Mouse (Mus musculus): Measurements from ENCODE around the gene Pfdn5. TPM values are rescaled to one million over a fixed set of nuclear protein-coding genes. Genes with fewer than 3 reads are reported as not detected.

Pfdn5 gene
- polyA plus RNA-seq (2015; fragmentation: Nextera tagmentation; extraction: Ambion mirVana) = 270 and 314 TPM in 2 replicates

DNA sequence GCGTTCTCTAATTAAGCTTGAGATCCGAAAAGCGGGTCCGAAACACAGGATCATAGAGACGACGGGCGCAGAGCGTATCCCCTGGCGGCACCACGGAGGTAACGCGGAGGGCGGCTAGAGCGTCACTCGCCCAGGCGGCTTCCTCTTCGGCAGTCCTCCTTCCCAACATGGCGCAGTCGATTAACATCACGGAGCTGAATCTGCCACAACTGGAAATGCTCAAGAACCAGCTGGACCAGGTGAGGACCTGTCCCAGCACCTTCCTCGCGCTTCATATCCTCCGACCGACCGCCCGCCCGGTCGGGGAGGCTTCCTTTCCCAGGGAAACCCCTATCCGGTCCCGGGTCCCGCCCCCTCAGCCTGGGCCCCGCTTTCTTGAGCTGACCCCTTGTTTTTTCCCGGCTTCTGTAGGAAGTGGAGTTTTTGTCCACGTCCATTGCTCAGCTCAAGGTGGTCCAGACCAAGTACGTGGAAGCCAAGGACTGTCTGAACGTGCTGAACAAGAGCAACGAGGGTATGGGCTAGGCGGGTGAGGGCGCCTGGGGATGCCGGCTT lies at the start of gene Pfdn5:
Gene Pfdn5 (plus strand): TSS at position 95 of the 555 bp plus-strand sequence.

DNA sequence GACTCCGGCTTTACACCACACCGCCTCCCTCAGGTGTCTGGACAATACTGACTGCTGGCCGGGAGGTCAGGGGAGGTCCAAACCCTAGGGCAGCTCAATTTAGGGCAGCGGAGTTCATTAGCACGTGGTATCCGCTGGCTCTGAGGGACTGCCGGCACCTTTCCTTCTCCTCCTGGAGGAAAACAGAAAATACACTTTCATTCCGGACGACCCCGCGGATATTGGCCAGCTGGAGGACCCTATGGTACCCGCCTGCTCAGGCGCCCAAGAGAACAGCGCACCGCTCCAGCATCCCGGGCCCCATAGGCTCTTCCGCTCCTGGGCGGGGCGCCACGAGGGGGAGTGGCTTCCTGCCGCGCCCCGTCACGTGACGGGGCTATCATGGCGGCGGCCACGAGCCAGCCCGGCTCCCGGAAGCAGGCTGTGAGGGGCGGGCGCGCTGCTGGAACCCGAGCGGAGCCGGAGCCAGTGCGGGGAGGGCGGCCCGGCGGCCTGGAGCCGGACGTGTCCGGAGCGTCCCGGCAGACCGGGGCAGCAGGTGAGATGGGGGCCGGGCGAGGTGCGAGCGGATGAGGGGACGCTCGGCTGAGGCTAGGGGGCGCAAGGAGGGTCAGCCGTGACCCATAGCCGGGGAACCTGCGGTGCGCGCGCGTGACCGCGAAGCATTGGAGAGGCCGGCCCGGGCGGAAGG lies 46.7 kb upstream of the Pfdn5 start, which contains the start of gene Mfsd5:
Gene Mfsd5 (plus strand): TSS at position 363 of the 691 bp plus-strand sequence.

GRCm38 (mm10) chr15:102295633-102296367 lies 30.1 kb upstream of the Pfdn5 start, which contains the start of gene Espl1:
Gene Espl1 (plus strand): TSS chr15:102296266.

GRCm38 (mm10) chr15:102331610-102332015 lies 5.7 kb downstream of the Pfdn5 start, which contains the start of gene Myg1:
Gene Myg1 (plus strand): TSS chr15:102331709.

GRCm38 (mm10) chr15:102350138-102350941 lies 24.4 kb downstream of the Pfdn5 start, which contains the start of gene Aaas:
Gene Aaas (minus strand): TSS chr15:102350771.

DNA sequence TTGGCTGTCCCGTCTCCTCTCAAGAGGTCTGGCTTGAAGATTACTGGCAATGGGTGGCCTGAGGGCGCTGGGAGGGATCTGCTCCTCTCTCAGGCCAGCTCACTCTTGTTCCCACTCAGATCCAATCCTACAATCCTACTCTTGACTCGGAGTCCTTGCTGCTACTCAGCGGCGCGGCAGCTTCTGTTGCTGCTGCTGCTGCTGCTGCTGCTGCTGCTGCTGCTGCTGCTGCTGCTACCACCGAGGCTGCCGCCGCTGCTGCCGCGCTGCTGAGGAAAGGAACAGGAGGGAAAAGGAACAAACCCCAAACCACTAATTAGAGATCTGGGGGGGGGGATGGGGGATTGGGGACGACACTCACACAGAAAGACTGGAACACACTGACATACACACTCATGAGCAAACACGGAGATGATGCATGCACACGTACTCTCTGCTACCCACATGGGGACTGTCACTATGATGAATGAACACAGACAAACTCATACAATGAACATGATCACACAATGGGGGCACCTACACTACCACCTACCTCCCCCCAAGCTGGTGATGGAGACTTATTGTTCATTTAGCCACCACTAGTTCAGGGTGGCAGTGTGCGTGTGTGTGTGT lies 40.9 kb downstream of the Pfdn5 start, which contains the start of gene Sp7:
Gene Sp7 (minus strand): TSS at position 450 of the 612 bp plus-strand sequence.

Other genes starting within 250 kb of the Pfdn5 start
- gene Tns2, start 225.7 kb upstream of the Pfdn5 start, polyA plus RNA-seq (2015; fragmentation: Nextera tagmentation; extraction: Ambion mirVana) = 19.1 and 21.2 TPM in 2 replicates
- 11.7 and 13.3 TPM in 2 replicates for gene Spryd3, start 189.9 kb upstream of the Pfdn5 start, polyA plus RNA-seq (2015; fragmentation: Nextera tagmentation; extraction: Ambion mirVana)
- gene Igfbp6, start 181.8 kb upstream of the Pfdn5 start, polyA plus RNA-seq (2015; fragmentation: Nextera tagmentation; extraction: Ambion mirVana) = 60.7 and 79.8 TPM in 2 replicates
- 0.14 and 0.22 TPM in 2 replicates for gene Soat2, start 175.6 kb upstream of the Pfdn5 start, polyA plus RNA-seq (2015; fragmentation: Nextera tagmentation; extraction: Ambion mirVana)
- gene Zfp740, start 122.9 kb upstream of the Pfdn5 start, polyA plus RNA-seq (2015; fragmentation: Nextera tagmentation; extraction: Ambion mirVana) = 25.8 and 26.2 TPM in 2 replicates
- 37.1 and 53.2 TPM in 2 replicates for gene Csad, start 121.4 kb upstream of the Pfdn5 start, polyA plus RNA-seq (2015; fragmentation: Nextera tagmentation; extraction: Ambion mirVana)
- 1.8 and 2.2 TPM in 2 replicates for gene Itgb7, start 94.2 kb upstream of the Pfdn5 start, polyA plus RNA-seq (2015; fragmentation: Nextera tagmentation; extraction: Ambion mirVana)
- 8.4 and 11.5 TPM in 2 replicates for gene Rarg, start 68.6 kb upstream of the Pfdn5 start, polyA plus RNA-seq (2015; fragmentation: Nextera tagmentation; extraction: Ambion mirVana)
- 0.06 TPM in 1 of 2 replicates, not detected in the other for gene Gm9918, start 55.6 kb upstream of the Pfdn5 start, polyA plus RNA-seq (2015; fragmentation: Nextera tagmentation; extraction: Ambion mirVana)
- gene Mfsd5, start 46.7 kb upstream of the Pfdn5 start, polyA plus RNA-seq (2015; fragmentation: Nextera tagmentation; extraction: Ambion mirVana) = 30.0 and 37.6 TPM in 2 replicates
- 2.5 and 3.5 TPM in 2 replicates for gene Espl1, start 29.9 kb upstream of the Pfdn5 start, polyA plus RNA-seq (2015; fragmentation: Nextera tagmentation; extraction: Ambion mirVana)
- 30.0 and 30.5 TPM in 2 replicates for gene Myg1, start 5.6 kb downstream of the Pfdn5 start, polyA plus RNA-seq (2015; fragmentation: Nextera tagmentation; extraction: Ambion mirVana)
- 11.4 and 14.4 TPM in 2 replicates for gene Aaas, start 24.7 kb downstream of the Pfdn5 start, polyA plus RNA-seq (2015; fragmentation: Nextera tagmentation; extraction: Ambion mirVana)
- gene Sp7, start 41.1 kb downstream of the Pfdn5 start, polyA plus RNA-seq (2015; fragmentation: Nextera tagmentation; extraction: Ambion mirVana) = 0.13 and 0.35 TPM in 2 replicates
- 3.3 and 4.0 TPM in 2 replicates for gene Sp1, start 80.0 kb downstream of the Pfdn5 start, polyA plus RNA-seq (2015; fragmentation: Nextera tagmentation; extraction: Ambion mirVana)
- gene Amhr2, start 119.3 kb downstream of the Pfdn5 start, polyA plus RNA-seq (2015; fragmentation: Nextera tagmentation; extraction: Ambion mirVana) = 7.8 and 9.7 TPM in 2 replicates
- gene Prr13, start 132.9 kb downstream of the Pfdn5 start, polyA plus RNA-seq (2015; fragmentation: Nextera tagmentation; extraction: Ambion mirVana) = 36.5 and 44.9 TPM in 2 replicates
- gene Pcbp2, start 144.4 kb downstream of the Pfdn5 start, polyA plus RNA-seq (2015; fragmentation: Nextera tagmentation; extraction: Ambion mirVana) = 105 and 113 TPM in 2 replicates
- gene Gm10337, start 177.6 kb downstream of the Pfdn5 start, polyA plus RNA-seq (2015; fragmentation: Nextera tagmentation; extraction: Ambion mirVana) = 1.8 TPM in 1 of 2 replicates, not detected in the other
- 4.0 and 4.2 TPM in 2 replicates for gene Map3k12, start 190.9 kb downstream of the Pfdn5 start, polyA plus RNA-seq (2015; fragmentation: Nextera tagmentation; extraction: Ambion mirVana)
- gene Tarbp2, start 192.1 kb downstream of the Pfdn5 start, polyA plus RNA-seq (2015; fragmentation: Nextera tagmentation; extraction: Ambion mirVana) = 62.3 and 70.0 TPM in 2 replicates
- 0.94 and 1.3 TPM in 2 replicates for gene Npff, start 198.8 kb downstream of the Pfdn5 start, polyA plus RNA-seq (2015; fragmentation: Nextera tagmentation; extraction: Ambion mirVana)